Mouse (Mus musculus): ENCODE measurements around the gene Tia1.
"Not testable (repeated sequence)": the region's sequence is repeated elsewhere in the genome, so short reads cannot be mapped to it uniquely, and the experiment has no call there.

Gene Tia1

GRCm38 (mm10) chr6:86404100-86404861 is at the start of gene Tia1:
TSS of gene Tia1 (plus strand) at chr6:86404219.
- peak; percentile 99 for DNase-seq

DNA sequence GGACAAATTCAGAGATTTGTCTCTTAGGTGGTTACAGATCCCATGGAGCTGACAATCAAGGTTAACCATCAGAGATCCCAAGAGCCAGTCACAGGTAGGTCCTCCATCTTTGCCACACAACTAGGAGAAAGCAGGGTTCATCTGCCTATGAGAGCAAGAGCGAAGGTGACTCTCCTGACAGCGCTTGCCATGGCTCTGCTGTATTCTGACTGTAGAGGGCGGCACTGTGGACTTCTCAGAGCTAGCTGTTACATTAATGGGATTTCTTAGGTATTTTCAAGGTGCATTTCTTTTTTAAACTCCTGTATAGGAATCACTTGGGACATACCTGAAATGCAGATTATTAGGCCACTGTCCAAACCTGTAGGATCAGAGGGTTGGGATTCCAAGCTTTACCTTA is 49.1 kb upstream of the Tia1 start:
- no peak for DNase-seq

DNA sequence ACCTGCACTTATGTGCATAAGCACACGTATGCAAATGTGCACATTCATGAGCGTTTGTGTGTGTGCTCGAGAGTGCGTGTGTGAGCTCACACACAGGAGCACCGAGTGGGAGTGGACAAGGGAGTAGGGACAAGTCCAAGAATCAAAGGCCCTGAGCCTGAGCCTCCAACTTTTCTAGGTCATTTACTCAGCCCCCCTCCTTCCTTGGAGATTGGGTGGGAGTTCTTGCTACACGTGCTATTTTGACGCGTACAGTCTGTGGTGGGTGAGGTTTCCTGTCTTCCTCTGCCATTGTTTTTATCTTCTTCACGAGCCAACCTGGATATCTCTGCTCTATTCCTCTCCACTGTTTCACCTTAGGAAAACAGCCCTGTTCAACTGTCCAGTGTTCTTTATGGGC is 47.1 kb upstream of the Tia1 start:
- no peak for DNase-seq

DNA sequence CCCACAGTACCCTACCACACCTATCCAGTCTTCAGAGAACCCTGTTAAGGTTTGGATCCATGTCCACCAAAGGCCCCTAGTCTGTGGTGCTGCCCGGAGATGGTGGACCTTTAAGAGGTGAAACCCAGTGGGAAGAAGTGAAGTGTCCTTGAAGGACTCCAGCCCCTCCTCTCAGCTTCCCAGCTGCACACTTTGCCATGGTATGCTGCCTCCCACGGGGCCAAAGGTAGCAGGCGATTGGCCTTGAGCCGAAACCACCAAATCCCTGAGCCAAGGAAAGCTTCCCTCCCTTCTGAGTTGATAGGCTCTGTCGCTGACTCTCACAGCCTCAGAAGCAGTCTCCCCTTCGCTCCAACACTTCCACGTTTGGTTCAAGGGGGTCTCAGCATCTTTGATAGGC is 43.3 kb upstream of the Tia1 start:
- DNase-seq: no peak

DNA sequence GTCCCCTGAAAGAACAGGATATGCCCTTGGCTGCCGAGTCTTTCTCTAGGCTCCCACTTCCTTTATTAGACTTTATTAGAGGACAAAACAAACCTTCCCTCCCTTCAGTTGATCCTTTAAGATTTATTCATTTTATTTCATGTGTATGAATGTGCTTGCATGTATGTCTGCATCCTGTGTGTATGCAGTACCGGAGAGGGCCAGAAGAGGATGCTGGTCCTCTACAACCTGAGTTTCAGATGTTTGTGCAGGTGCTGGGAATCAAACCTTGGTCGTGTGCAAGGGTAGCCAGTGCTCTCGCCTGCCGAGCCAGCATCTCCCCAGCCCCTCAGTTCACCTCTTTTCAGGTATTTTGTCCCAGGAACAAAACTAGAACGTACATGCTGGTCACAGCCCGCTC is 42.6 kb upstream of the Tia1 start:
- DNase-seq: no peak

GRCm38 (mm10) chr6:86364442-86365141 is 39.4 kb upstream of the Tia1 start:
- DNase-seq: peak; percentile 81

- peak; percentile 92 for DNase-seq
These were observed 38.5 kb upstream of the Tia1 start, which contains the start of gene Fam136a for GRCm38 (mm10) chr6:86365371-86366124. TSS of gene Fam136a (plus strand) at chr6:86365646.

GRCm38 (mm10) chr6:86366125-86366852 is 37.7 kb upstream of the Tia1 start:
- peak; percentile 77 for DNase-seq

GRCm38 (mm10) chr6:86366853-86367249 is 37.2 kb upstream of the Tia1 start:
- no peak for DNase-seq

DNA sequence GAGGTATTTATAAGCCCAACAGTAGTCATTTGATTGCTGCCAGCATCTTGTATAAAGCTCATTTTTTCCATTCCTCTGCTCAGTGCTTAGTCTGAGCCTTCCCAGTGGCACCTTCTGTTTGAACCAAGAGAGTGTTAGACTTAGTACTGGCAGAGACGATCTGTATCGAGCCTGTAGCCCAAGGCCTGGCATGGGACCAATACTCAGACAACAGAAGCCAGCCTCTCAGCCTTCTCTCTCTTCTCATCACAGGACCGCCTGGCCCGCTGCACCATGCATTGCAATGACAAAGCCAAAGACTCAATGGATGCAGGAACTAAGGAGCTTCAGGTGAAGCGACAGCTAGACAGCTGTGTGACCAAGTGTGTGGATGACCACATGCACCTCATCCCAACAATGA is 35.5 kb upstream of the Tia1 start:
- peak; percentile 35 for DNase-seq

GRCm38 (mm10) chr6:86370093-86370713 is 33.8 kb upstream of the Tia1 start:
- no peak for DNase-seq

DNA sequence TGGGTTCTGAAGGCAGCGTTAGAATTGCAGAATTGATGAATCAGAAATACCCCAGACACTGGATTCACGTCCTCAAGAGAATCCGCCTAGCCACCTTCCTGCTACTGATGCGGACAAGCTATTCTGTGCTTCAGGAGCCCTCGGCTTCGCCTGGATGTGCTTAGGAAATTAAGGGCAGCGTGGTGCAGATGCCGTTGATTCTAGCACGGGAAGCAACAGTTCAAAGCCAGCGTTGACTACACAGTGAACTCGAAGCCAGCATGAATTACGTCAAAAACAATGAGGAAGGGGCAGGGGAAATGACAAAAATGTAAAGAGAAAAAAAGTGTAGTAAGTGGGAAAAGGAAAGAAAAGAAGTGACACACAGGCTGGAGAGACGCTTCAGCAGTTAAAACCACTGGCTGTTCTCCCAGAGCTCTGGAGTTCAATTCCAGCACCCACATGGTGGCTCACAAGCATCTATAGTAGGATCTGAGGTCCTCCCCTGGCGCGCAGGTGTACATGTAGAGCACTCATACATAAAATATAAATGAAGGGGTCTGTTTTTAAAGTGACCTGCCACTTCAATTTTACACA is 33.2 kb upstream of the Tia1 start, which contains the start of gene Snrpg:
TSS of gene Snrpg (plus strand) at position 541 of the 576 bp plus-strand sequence.
- DNase-seq: no peak

GRCm38 (mm10) chr6:86371340-86371911 is 32.6 kb upstream of the Tia1 start:
- DNase-seq: peak; percentile 96

- DNase-seq: no peak
These were observed 32.0 kb upstream of the Tia1 start for GRCm38 (mm10) chr6:86371950-86372516.

- no peak for DNase-seq
These were observed 30.5 kb upstream of the Tia1 start for GRCm38 (mm10) chr6:86373556-86373955.

- no peak for DNase-seq
These were observed 25.7 kb upstream of the Tia1 start for GRCm38 (mm10) chr6:86378341-86378740.

DNA sequence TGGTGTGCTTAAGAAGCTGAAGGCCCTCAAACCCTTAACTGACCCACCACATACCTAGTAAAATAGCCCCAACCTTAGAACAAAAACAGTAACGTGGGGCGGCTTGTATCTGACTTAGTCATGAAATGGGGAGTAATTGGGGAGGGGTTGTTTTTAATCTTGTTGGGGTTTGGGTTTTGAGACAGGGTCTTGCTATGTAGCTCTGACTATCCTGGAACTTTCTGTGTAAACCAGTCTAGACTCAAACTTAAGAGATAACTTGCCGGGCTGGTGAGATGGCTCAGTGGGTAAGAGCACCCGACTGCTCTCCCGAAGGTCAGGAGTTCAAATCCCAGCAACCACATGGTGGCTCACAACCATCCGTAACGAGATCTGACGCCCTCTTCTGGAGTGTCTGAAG is 23.9 kb upstream of the Tia1 start:
- not testable (repeated sequence) for DNase-seq

GRCm38 (mm10) chr6:86382551-86382950 is 21.5 kb upstream of the Tia1 start:
- no peak for DNase-seq

GRCm38 (mm10) chr6:86383370-86383769 is 20.6 kb upstream of the Tia1 start:
- no peak for DNase-seq

DNA sequence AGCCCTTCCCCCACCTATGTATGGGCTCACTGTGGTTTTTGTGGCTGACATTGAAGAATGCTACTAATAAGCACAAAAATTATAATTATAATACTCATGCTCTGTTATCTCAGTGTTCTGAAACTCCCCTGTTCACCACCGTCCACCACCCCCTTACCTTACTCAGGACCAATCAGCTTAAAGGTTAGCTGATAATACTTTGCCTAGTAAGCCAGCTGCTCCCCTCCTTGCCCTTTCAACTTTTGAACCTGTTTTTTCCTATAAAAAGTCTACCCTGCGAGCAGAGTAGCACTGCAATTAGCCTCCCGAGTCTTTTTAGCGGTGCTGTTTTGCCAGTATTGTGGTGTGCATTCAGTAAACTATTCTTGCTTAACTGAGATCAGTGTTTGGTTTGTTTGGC is 19.3 kb upstream of the Tia1 start:
- no peak for DNase-seq
